Mouse (Mus musculus): ENCODE results near the gene Adamts9. TPM values are rescaled to one million over a fixed set of nuclear protein-coding genes. Genes with fewer than 3 reads are reported as not detected.

The Adamts9 gene
- polyA plus RNA-seq, 1 experiment from 2014 or later: 1.6 TPM

GRCm38 (mm10) chr6:92875340-92875739, 68.0 kb downstream of the Adamts9 start:
- H3K9ac ChIP-seq: no peak overlapping the region
- no peaks in the 10 kb centered on the region for H3K27me3 ChIP-seq
- no peak for ATAC-seq (ENCODE audit: low FRiP score, low read depth)
- H3K27ac ChIP-seq (replicated peaks): no peak overlapping the region
- 96% methylated on average over 2 of the region's 2 CpGs for WGBS
- no peaks in the 10 kb centered on the region for H3K4me1 ChIP-seq (replicated peaks)
- no peaks in the 10 kb centered on the region for H3K9me3 ChIP-seq
- no peaks in the 10 kb centered on the region for H3K36me3 ChIP-seq
- H3K4me2 ChIP-seq: no peak overlapping the region
- no peak overlapping the region for H3K4me3 ChIP-seq

GRCm38 (mm10) chr6:92874854-92875253, 68.4 kb downstream of the Adamts9 start:
- H3K9me3 ChIP-seq: no peaks in the 10 kb centered on the region
- H3K27ac ChIP-seq (replicated peaks): no peak overlapping the region
- 0 out of 2 replicates have a peak, but pooled peaks cover under 1% of the 10 kb centered on the region for H3K4me1 ChIP-seq (replicated peaks)
- H3K9ac ChIP-seq: no peak overlapping the region
- no peak overlapping the region for H3K4me2 ChIP-seq
- no peak for ATAC-seq (ENCODE audit: low FRiP score, low read depth)
- no peaks in the 10 kb centered on the region for H3K27me3 ChIP-seq
- no peaks in the 10 kb centered on the region for H3K36me3 ChIP-seq
- 76% methylated on average over 5 of the region's 5 CpGs for WGBS
- no peak overlapping the region for H3K4me3 ChIP-seq

GRCm38 (mm10) chr6:92872766-92873165, 70.5 kb downstream of the Adamts9 start:
- ATAC-seq (ENCODE audit: low FRiP score, low read depth): no peak
- no peaks in the 10 kb centered on the region for H3K36me3 ChIP-seq
- no peak overlapping the region for H3K4me2 ChIP-seq
- no peak overlapping the region for H3K9ac ChIP-seq
- WGBS: 77% methylated on average over 10 of the region's 10 CpGs
- no peak overlapping the region for H3K4me3 ChIP-seq
- no peak overlapping the region for H3K27ac ChIP-seq (replicated peaks)
- H3K4me1 ChIP-seq (replicated peaks): 0 out of 2 replicates have a peak, but pooled peaks cover 3% of the 10 kb centered on the region
- H3K27me3 ChIP-seq: no peaks in the 10 kb centered on the region
- H3K9me3 ChIP-seq: no peaks in the 10 kb centered on the region

- ATAC-seq (ENCODE audit: low FRiP score, low read depth): no peak
- no peak overlapping the region for H3K4me3 ChIP-seq
- no peak overlapping the region for H3K4me2 ChIP-seq
- H3K27me3 ChIP-seq: no peaks in the 10 kb centered on the region
- 57% methylated on average over 4 of the region's 4 CpGs for WGBS
- H3K36me3 ChIP-seq: no peaks in the 10 kb centered on the region
- H3K27ac ChIP-seq (replicated peaks): no peak overlapping the region
- H3K4me1 ChIP-seq (replicated peaks): 0 out of 2 replicates have a peak, but pooled peaks cover 3% of the 10 kb centered on the region
- no peak overlapping the region for H3K9ac ChIP-seq
- H3K9me3 ChIP-seq: no peaks in the 10 kb centered on the region
Measured at GRCm38 (mm10) chr6:92871813-92872212, 71.5 kb downstream of the Adamts9 start.

GRCm38 (mm10) chr6:92869582-92870219, 73.6 kb downstream of the Adamts9 start:
- 62% methylated on average over 16 of the region's 16 CpGs for WGBS
- no peaks in the 10 kb centered on the region for H3K9me3 ChIP-seq

GRCm38 (mm10) chr6:92869089-92869581, 74.2 kb downstream of the Adamts9 start, which contains the start of gene Gm15737:
TSS of gene Gm15737 (plus strand) at chr6:92869357.
- Histone ChIP-seq H3K36me3 (no peaks in the 10 kb centered on the region), H3K27ac (replicated peaks) (no peak within 1 kb of the TSS), H3K4me1 (replicated peaks) (0 out of 2 replicates have a peak, but pooled peaks cover 3% of the 10 kb centered on the region), H3K9ac (no peak within 1 kb of the TSS), H3K9me3 (no peaks in the 10 kb centered on the region), H3K27me3 (no peaks in the 10 kb centered on the region), H3K4me3 (no peak within 1 kb of the TSS), H3K4me2 (no peak within 1 kb of the TSS)
- no peak for ATAC-seq (ENCODE audit: low FRiP score, low read depth)
- WGBS: 68% methylated on average over 4 of the region's 4 CpGs

More at GRCm38 (mm10) chr6:92869582-92870219, 73.6 kb downstream of the Adamts9 start:
- ATAC-seq (ENCODE audit: low FRiP score, low read depth): no peak
- Histone ChIP-seq H3K36me3 (no peaks in the 10 kb centered on the region), H3K27me3 (no peaks in the 10 kb centered on the region), H3K4me1 (replicated peaks) (0 out of 2 replicates have a peak, but pooled peaks cover 3% of the 10 kb centered on the region), H3K9ac (no peak overlapping the region), H3K27ac (replicated peaks) (no peak overlapping the region), H3K4me2 (no peak overlapping the region), H3K4me3 (no peak overlapping the region)

- 0 out of 2 replicates have a peak, but pooled peaks cover 2% of the 10 kb centered on the region for H3K27me3 ChIP-seq
Measured at GRCm38 (mm10) chr6:92862599-92862998, 80.7 kb downstream of the Adamts9 start.

GRCm38 (mm10) chr6:92860285-92860912, 82.9 kb downstream of the Adamts9 start:
- 81% methylated on average over 5 of the region's 5 CpGs for WGBS
- no peaks in the 10 kb centered on the region for H3K36me3 ChIP-seq
- H3K9ac ChIP-seq: no peak overlapping the region
- no peak for ATAC-seq (ENCODE audit: low FRiP score, low read depth)
- no peak overlapping the region for H3K27ac ChIP-seq (replicated peaks)
- no peak overlapping the region for H3K4me2 ChIP-seq
- no peak overlapping the region for H3K4me3 ChIP-seq
- H3K9me3 ChIP-seq: no peaks in the 10 kb centered on the region
- H3K4me1 ChIP-seq (replicated peaks): no peaks in the 10 kb centered on the region
- 0 out of 2 replicates have a peak, but pooled peaks cover 2% of the 10 kb centered on the region for H3K27me3 ChIP-seq

More at GRCm38 (mm10) chr6:92862599-92862998, 80.7 kb downstream of the Adamts9 start:
- Histone ChIP-seq H3K4me1 (replicated peaks) (no peaks in the 10 kb centered on the region), H3K9me3 (no peaks in the 10 kb centered on the region), H3K4me3 (no peak overlapping the region), H3K4me2 (no peak overlapping the region), H3K36me3 (no peaks in the 10 kb centered on the region), H3K9ac (no peak overlapping the region), H3K27ac (replicated peaks) (no peak overlapping the region)
- ATAC-seq (ENCODE audit: low FRiP score, low read depth): no peak
- 85% methylated on average over 9 of the region's 9 CpGs for WGBS

- Histone ChIP-seq H3K9ac (no peak overlapping the region), H3K36me3 (no peaks in the 10 kb centered on the region), H3K4me1 (replicated peaks) (no peaks in the 10 kb centered on the region), H3K27me3 (0 out of 2 replicates have a peak, but pooled peaks cover 2% of the 10 kb centered on the region), H3K4me2 (no peak overlapping the region), H3K9me3 (no peaks in the 10 kb centered on the region), H3K27ac (replicated peaks) (no peak overlapping the region), H3K4me3 (no peak overlapping the region)
- no peak for ATAC-seq (ENCODE audit: low FRiP score, low read depth)
- WGBS: 76% methylated on average over 12 of the region's 12 CpGs
Measured at GRCm38 (mm10) chr6:92858721-92859510, 84.4 kb downstream of the Adamts9 start.

GRCm38 (mm10) chr6:92857761-92858160, 85.5 kb downstream of the Adamts9 start:
- H3K27ac ChIP-seq (replicated peaks): no peak overlapping the region
- no peaks in the 10 kb centered on the region for H3K4me1 ChIP-seq (replicated peaks)
- no peak overlapping the region for H3K4me3 ChIP-seq
- no peak overlapping the region for H3K9ac ChIP-seq
- no peak for ATAC-seq (ENCODE audit: low FRiP score, low read depth)
- 93% methylated on average over 13 of the region's 13 CpGs for WGBS
- H3K27me3 ChIP-seq: 0 out of 2 replicates have a peak, but pooled peaks cover 2% of the 10 kb centered on the region
- no peaks in the 10 kb centered on the region for H3K36me3 ChIP-seq
- H3K9me3 ChIP-seq: no peaks in the 10 kb centered on the region
- no peak overlapping the region for H3K4me2 ChIP-seq

- Histone ChIP-seq H3K27ac (replicated peaks) (no peak overlapping the region), H3K27me3 (0 out of 2 replicates have a peak, but pooled peaks cover 2% of the 10 kb centered on the region), H3K4me1 (replicated peaks) (peaks cover 7% of the 10 kb centered on the region), H3K9ac (no peak overlapping the region), H3K4me2 (no peak overlapping the region), H3K36me3 (no peaks in the 10 kb centered on the region), H3K9me3 (no peaks in the 10 kb centered on the region), H3K4me3 (no peak overlapping the region)
- no peak for ATAC-seq (ENCODE audit: low FRiP score, low read depth)
- WGBS: 84% methylated on average over 4 of the region's 4 CpGs
Measured at GRCm38 (mm10) chr6:92854873-92855272, 88.4 kb downstream of the Adamts9 start.
